Mouse (Mus musculus): ENCODE measurements around the gene Nedd9. TPM values are rescaled to one million over a fixed set of nuclear protein-coding genes. Genes with fewer than 3 reads are reported as not detected.

Nedd9 gene
- polyA plus RNA-seq, 1 experiment from 2014 or later: 16.4 TPM

DNA sequence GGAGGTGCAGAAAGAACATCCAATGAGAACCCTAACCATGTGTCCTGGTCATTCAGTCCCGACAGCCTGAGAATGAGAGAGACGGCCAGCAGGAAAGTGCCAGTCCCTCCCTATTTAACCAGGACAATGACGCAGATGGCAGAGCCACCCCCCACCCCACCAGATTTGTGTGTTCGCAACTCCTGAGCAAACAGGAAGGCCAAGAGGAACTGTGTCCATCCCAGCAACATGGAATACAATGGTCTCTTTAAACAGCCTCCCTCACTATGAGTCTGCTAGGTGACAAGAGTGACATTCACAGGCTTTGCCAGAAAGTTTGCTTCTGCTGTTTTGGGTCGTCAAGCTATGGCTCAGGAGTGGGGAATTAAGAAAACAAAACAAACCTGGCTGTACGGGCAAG is 141.9 kb downstream of the Nedd9 start:
- Histone ChIP-seq H3K27ac (replicated peaks) (no peak overlapping the region), H3K4me3 (no peak overlapping the region), H3K9ac (replicated peaks) (no peak overlapping the region), H3K9me3 (no peaks in the 10 kb centered on the region), H3K4me1 (peaks cover 4% of the 10 kb centered on the region; the same call in 1 of the 2 replicates), H3K27me3 (no peaks in the 10 kb centered on the region), H3K36me3 (no peaks in the 10 kb centered on the region), H3K4me2 (replicated peaks) (no peak overlapping the region)
- 56% methylated on average over 6 of the region's 6 CpGs for WGBS
- ATAC-seq (ENCODE audit: low FRiP score, low read depth): no peak

DNA sequence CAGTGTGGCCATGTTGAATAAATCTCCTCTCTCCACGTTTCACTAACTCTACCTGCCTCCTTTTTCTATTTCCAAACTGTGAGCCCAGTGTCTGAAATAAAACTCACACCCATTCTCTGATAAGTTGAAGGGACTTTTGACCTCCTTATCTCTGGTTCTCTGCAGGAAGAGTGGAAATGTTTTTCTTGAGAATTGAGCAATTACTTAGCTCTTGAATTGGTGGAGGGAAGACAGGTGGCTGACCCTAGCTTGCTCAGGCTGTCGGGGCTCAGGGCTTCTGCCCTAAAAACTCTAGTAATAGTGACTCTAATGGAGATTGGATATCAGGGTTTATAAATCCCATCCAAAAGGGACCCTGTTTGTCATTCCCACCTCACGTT is 143.3 kb downstream of the Nedd9 start:
- Histone ChIP-seq H3K4me1 (peaks cover 9% of the 10 kb centered on the region; the same call in 1 of the 2 replicates), H3K9me3 (no peaks in the 10 kb centered on the region), H3K4me2 (replicated peaks) (no peak overlapping the region), H3K9ac (replicated peaks) (no peak overlapping the region), H3K27me3 (no peaks in the 10 kb centered on the region), H3K27ac (replicated peaks) (no peak overlapping the region), H3K36me3 (peaks cover under 1% of the 10 kb centered on the region; the same call in 1 of the 2 replicates), H3K4me3 (no peak overlapping the region)
- 81% methylated on average over 3 of the region's 3 CpGs for WGBS
- no peak for ATAC-seq (ENCODE audit: low FRiP score, low read depth)

DNA sequence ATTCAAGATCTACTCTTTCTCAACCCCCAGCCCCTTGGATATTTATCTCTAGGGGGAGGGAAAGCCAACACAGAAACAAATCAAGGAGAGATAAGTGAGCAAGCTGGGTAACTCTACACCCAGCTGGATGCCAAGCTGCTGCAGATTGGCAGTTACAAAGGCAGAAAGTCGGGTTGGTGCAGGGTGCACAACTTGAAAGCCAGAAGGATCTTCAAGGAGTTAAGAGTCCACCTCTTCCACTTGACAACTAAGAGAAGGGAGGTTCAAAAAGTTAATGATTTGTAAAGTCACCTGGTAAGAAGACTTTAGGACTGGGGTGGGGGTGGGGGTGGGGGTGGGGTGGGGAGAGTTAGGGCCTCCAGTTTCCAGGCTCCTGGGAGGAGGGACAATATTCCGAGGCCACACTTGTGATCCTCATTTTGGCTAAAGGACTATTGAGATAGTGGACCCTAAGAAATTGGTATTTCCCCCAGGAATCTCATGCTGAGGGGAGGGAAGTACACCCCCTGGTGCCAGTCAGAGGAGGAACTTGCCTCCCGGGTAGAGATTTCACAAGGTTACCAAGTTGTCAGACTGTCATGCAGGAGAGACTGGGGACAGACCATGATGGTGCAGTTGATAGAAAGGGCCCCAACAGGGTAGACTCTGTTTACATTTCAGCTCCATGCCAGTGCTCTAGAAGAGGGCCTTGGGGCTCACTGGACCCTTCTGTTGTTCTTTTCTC is 143.8 kb downstream of the Nedd9 start:
- H3K9me3 ChIP-seq: no peaks in the 10 kb centered on the region
- ATAC-seq (ENCODE audit: low FRiP score, low read depth): no peak
- no peak overlapping the region for H3K27ac ChIP-seq (replicated peaks)
- no peak overlapping the region for H3K4me2 ChIP-seq (replicated peaks)
- peaks cover 6% of the 10 kb centered on the region; the same call in 1 of the 2 replicates for H3K36me3 ChIP-seq
- 72% methylated on average over 3 of the region's 3 CpGs for WGBS
- H3K4me3 ChIP-seq: no peak overlapping the region
- H3K27me3 ChIP-seq: no peaks in the 10 kb centered on the region
- H3K9ac ChIP-seq (replicated peaks): no peak overlapping the region
- peaks cover 9% of the 10 kb centered on the region; the same call in 1 of the 2 replicates for H3K4me1 ChIP-seq

DNA sequence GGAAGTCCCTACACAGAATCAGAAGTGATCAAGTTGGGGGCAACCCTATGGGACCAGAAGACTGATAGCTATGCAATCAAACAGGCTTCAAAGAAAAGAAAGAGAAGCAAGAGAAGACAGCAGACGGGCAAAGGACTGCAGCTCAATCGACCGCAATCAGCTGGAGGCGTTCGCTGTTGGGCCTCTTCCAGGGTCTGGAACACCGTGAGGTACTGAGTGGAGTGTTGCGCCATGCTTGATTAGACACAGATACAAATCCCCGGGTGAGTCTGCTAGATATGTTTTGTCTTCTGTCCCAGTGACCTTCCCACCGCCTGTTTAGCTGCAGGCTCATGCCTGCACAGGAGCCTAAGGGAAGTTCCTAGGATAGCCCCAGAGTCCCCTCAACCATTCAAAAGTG is 145.7 kb downstream of the Nedd9 start:
- ATAC-seq (ENCODE audit: low FRiP score, low read depth): no peak
- peaks cover 9% of the 10 kb centered on the region; the same call in 1 of the 2 replicates for H3K4me1 ChIP-seq
- peaks cover 15% of the 10 kb centered on the region for H3K36me3 ChIP-seq
- 80% methylated on average over 9 of the region's 9 CpGs for WGBS
- H3K9ac ChIP-seq (replicated peaks): no peak overlapping the region
- H3K4me2 ChIP-seq (replicated peaks): no peak overlapping the region
- H3K9me3 ChIP-seq: no peaks in the 10 kb centered on the region
- no peak overlapping the region for H3K27ac ChIP-seq (replicated peaks)
- H3K4me3 ChIP-seq: no peak overlapping the region
- no peaks in the 10 kb centered on the region for H3K27me3 ChIP-seq

DNA sequence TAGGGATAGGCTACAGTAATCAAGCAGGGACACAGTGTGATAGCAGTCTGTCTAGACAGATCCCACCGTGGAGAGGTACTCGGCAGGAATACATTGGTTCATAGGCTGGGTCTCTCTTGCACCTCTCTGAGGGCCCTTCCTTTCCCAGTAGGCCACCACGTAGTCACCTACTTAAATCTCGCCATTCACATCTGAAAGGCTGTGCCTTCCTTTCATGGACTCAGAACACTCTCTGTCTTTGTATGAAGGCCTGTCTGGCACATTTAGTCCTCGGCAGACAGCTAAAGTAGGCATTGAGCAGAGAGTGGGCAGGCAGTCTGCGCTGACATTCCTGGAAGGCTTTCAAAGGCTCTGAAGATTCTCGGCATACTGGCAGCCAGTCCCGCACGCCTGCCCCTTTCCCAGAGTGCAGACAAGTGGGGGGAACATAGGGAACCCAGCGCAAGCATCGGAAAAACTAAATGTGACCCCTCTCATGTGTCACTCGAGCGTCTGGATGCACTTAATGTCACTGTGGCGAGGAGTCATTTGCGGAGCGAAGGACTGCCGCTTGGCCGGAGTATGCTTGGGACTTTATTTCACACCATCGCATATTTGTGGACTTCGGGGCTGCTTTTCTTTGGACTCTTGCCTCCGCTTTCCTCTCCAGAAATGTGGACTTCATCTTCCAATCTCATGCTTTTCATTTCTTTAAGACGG is 147.4 kb downstream of the Nedd9 start:
- H3K4me2 ChIP-seq (replicated peaks): no peak overlapping the region
- no peak overlapping the region for H3K4me3 ChIP-seq
- H3K27me3 ChIP-seq: no peaks in the 10 kb centered on the region
- peaks cover 5% of the 10 kb centered on the region; the same call in 1 of the 2 replicates for H3K4me1 ChIP-seq
- WGBS: 75% methylated on average over 22 of the region's 22 CpGs
- ATAC-seq (ENCODE audit: low FRiP score, low read depth): peak; percentile 69
- H3K36me3 ChIP-seq: peaks cover 15% of the 10 kb centered on the region
- no peaks in the 10 kb centered on the region for H3K9me3 ChIP-seq
- peak overlapping the region; percentile 31; the same call in 1 of the 2 replicates for H3K27ac ChIP-seq (replicated peaks)
- H3K9ac ChIP-seq (replicated peaks): no peak overlapping the region

DNA sequence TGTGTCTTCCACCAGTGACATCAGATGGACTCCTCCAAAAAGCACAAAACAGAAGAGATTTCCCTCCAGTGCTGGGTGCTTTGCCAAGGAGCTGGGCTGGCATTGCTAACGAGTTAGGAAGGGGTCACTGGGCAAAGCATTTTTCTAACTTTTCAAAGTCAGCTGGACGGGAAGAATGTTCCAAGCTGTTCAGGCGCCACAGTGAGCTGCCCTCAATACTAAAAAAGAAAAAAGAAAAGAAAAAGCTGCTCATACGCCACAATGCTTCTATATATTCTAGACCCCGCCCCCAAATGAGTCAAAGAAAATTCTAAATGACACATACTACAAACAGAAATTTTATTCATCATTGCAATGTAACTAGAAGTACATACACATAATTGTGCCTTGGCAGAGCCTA is 148.0 kb downstream of the Nedd9 start:
- Histone ChIP-seq H3K27me3 (no peaks in the 10 kb centered on the region), H3K4me2 (replicated peaks) (no peak overlapping the region), H3K4me1 (peaks cover 5% of the 10 kb centered on the region; the same call in 1 of the 2 replicates), H3K4me3 (no peak overlapping the region), H3K27ac (replicated peaks) (peak overlapping the region; percentile 31; the same call in 1 of the 2 replicates), H3K9me3 (no peaks in the 10 kb centered on the region), H3K9ac (replicated peaks) (no peak overlapping the region), H3K36me3 (peaks cover 15% of the 10 kb centered on the region)
- ATAC-seq (ENCODE audit: low FRiP score, low read depth): no peak
- WGBS: 80% methylated on average over 5 of the region's 5 CpGs

DNA sequence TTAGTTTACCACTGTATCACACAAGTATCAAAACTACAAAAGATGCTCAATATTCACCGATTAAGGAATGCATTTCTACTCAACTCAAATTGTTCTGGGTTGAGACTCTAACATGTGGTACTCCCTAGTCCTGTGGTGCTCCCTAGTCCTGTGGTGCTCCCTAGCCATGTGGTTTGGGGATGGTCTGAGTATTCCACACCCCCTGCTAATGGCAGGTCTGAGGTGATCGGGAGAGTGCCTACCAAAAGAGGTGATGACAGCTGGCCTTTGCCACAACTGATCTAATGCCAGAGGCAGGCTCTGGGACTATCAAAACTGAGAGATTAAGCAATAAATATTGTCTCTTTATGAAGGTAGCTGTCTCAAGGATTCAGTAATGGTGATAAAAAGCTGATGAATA is 149.8 kb downstream of the Nedd9 start:
- H3K27me3 ChIP-seq: no peaks in the 10 kb centered on the region
- peaks cover 15% of the 10 kb centered on the region for H3K36me3 ChIP-seq
- H3K4me3 ChIP-seq: no peak overlapping the region
- ATAC-seq (ENCODE audit: low FRiP score, low read depth): no peak
- WGBS: 91% methylated on average over 2 of the region's 2 CpGs
- H3K9ac ChIP-seq (replicated peaks): no peak overlapping the region
- no peak overlapping the region for H3K4me2 ChIP-seq (replicated peaks)
- peaks cover 5% of the 10 kb centered on the region; the same call in 1 of the 2 replicates for H3K4me1 ChIP-seq
- H3K9me3 ChIP-seq: no peaks in the 10 kb centered on the region
- no peak overlapping the region for H3K27ac ChIP-seq (replicated peaks)

DNA sequence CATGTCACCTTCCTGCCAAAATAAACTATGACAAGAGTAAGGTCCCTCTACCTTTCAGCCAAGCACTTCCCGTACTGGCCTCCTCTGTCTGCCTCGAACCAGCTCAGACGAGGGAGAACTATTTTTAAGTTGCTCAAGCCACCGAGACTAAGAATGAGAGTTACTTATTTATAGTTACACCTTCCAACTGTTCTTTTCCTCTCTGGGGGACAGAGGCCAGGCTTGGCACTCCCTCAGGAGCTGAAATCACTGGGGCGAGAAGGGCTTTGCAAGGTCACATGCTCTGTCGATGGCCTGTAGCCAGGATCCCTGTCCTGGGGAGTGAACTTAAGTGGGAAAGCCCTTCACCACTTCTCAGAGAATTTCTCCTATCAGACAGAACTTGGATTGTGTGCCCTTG is 150.9 kb downstream of the Nedd9 start:
- no peak overlapping the region for H3K9ac ChIP-seq (replicated peaks)
- no peak overlapping the region for H3K4me3 ChIP-seq
- peaks cover 15% of the 10 kb centered on the region for H3K36me3 ChIP-seq
- H3K9me3 ChIP-seq: no peaks in the 10 kb centered on the region
- no peaks in the 10 kb centered on the region for H3K27me3 ChIP-seq
- no peak overlapping the region for H3K4me2 ChIP-seq (replicated peaks)
- H3K4me1 ChIP-seq: peaks cover 5% of the 10 kb centered on the region; the same call in 1 of the 2 replicates
- ATAC-seq (ENCODE audit: low FRiP score, low read depth): no peak
- no peak overlapping the region for H3K27ac ChIP-seq (replicated peaks)
- 59% methylated on average over 6 of the region's 6 CpGs for WGBS

DNA sequence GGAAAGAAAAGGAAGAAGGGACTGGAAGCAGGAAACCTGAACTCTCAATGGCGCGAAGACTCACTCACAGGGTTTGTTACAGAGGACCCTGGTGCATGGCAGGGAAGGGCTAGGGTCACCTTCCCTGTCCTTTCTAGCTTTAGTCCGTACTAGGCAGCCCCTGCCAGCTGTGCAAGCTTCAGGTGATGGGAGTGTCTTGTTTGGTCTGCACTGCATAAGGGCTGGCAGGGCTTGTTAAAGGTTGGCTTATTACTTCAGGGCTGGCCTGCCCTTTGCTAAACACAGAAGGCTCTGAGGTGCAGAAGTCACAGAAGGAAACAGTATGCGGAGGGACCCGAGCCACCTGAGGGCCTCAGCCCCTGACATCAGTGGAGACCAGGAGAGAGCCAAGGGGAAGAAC is 151.4 kb downstream of the Nedd9 start:
- Histone ChIP-seq H3K27ac (replicated peaks) (no peak overlapping the region), H3K4me2 (replicated peaks) (no peak overlapping the region), H3K9me3 (no peaks in the 10 kb centered on the region), H3K27me3 (no peaks in the 10 kb centered on the region), H3K4me1 (peaks cover 5% of the 10 kb centered on the region; the same call in 1 of the 2 replicates), H3K9ac (replicated peaks) (no peak overlapping the region), H3K36me3 (peaks cover 15% of the 10 kb centered on the region), H3K4me3 (no peak overlapping the region)
- 86% methylated on average over 5 of the region's 5 CpGs for WGBS
- no peak for ATAC-seq (ENCODE audit: low FRiP score, low read depth)

DNA sequence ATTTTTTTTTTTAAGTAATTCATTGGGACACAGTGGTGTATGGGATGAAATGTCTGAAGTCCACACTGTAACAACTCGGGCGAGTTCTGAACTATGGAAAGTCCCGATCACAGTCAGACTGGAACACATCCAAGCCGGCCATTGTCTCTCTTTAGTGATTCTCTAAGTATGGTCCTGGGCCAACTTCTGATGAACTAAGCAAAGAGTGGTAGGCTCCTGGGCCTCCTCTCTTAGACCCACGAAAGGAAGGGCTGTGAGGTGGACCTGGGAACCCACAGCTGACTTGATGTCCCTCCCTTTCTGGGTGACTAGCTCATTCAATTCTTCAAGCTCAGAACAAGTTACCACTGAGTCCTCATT is 152.5 kb downstream of the Nedd9 start:
- no peak overlapping the region for H3K4me2 ChIP-seq (replicated peaks)
- H3K27me3 ChIP-seq: no peaks in the 10 kb centered on the region
- 95% methylated on average over 5 of the region's 5 CpGs for WGBS
- no peaks in the 10 kb centered on the region for H3K4me1 ChIP-seq
- H3K27ac ChIP-seq (replicated peaks): no peak overlapping the region
- no peak overlapping the region for H3K9ac ChIP-seq (replicated peaks)
- ATAC-seq (ENCODE audit: low FRiP score, low read depth): no peak
- peaks cover 15% of the 10 kb centered on the region for H3K36me3 ChIP-seq
- H3K9me3 ChIP-seq: no peaks in the 10 kb centered on the region
- H3K4me3 ChIP-seq: no peak overlapping the region

DNA sequence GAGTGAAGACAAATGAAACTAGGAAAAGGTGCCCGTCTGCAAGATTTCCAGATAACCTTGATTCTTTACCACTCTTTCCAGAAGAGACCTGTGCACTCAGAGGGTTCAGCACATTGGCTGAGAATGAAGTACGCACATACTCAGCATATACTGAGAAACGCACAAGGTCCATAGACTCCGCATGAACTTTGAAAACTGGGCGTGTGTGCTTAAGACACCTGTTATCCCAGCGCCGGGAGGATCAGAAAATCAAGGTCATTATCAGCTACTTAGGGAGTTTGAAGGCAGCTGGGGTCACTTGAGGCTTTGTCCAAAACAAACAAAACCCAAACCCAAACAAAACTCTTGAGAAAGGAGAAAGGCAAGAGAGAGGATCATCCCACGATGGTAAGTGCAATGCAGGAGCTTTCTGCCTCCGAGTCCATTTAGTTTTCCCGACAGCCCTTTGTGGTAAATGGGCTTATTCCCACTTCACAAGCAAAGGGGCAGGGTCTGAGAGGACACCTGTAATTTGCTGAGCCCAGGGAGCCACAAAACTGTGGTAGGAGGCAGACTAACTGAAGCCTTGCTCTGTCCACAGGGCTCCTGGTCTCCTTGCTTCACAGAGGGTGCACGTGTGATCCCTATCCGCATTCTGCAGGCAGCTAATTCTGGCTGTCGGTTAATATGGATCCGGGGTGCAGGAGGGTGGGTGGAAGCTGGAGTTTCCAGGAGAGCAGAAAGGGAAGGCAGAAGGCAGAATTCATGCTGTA is 153.1 kb downstream of the Nedd9 start:
- Histone ChIP-seq H3K27me3 (no peaks in the 10 kb centered on the region), H3K9me3 (no peaks in the 10 kb centered on the region), H3K9ac (replicated peaks) (no peak overlapping the region), H3K4me2 (replicated peaks) (no peak overlapping the region), H3K36me3 (peaks cover 15% of the 10 kb centered on the region), H3K27ac (replicated peaks) (no peak overlapping the region), H3K4me3 (no peak overlapping the region), H3K4me1 (no peaks in the 10 kb centered on the region)
- no peak for ATAC-seq (ENCODE audit: low FRiP score, low read depth)
- WGBS: 78% methylated on average over 14 of the region's 14 CpGs
